Mouse (Mus musculus): ENCODE measurements around the gene Adm. TPM values are rescaled to one million over a fixed set of nuclear protein-coding genes. Genes with fewer than 3 reads are reported as not detected.

The Adm gene
- polyA plus RNA-seq, 1 experiment from 2014 or later = 18.4 TPM

DNA sequence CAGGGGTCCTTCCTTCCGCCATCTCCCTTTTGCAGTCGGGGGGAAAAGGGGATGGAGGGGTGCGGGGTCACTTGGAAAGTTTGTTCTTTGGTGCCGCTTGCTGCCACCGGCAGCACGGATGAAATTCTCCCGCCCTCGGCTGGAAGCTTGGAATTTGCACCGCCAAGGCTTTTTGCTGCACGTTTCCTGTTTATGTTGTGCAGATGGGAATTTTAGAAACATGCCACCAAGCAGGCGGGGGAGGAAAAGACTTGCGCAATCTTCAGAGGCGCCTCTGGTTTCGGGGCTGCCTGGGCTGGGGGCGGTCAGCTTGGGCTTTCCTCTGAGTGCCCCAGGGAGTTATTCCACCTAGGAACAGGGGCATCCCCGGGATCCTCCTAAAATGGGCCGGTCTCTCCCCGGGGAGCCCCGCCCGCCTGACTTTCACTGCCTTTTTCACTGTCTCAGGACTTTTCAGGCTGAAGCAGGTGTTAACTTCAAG is 12.3 kb upstream of the Adm start:
- no peaks in the 10 kb centered on the region for H3K36me3 ChIP-seq
- peak overlapping the region; percentile 93 for H3K9ac ChIP-seq
- no peaks in the 10 kb centered on the region for H3K9me3 ChIP-seq (replicated peaks)
- H3K4me2 ChIP-seq = peak overlapping the region; percentile 92
- H3K27ac ChIP-seq = peak overlapping the region; percentile 99
- H3K4me1 ChIP-seq (replicated peaks) = peaks cover 37% of the 10 kb centered on the region
- no peaks in the 10 kb centered on the region for H3K27me3 ChIP-seq
- peak overlapping the region; percentile 88 for H3K4me3 ChIP-seq
- under 1% methylated on average over 18 of the region's 20 CpGs for WGBS
- ATAC-seq (replicated peaks; ENCODE audit: insufficient number of reproducible peaks, insufficient read depth, low FRiP score, low read depth) = no peak

DNA sequence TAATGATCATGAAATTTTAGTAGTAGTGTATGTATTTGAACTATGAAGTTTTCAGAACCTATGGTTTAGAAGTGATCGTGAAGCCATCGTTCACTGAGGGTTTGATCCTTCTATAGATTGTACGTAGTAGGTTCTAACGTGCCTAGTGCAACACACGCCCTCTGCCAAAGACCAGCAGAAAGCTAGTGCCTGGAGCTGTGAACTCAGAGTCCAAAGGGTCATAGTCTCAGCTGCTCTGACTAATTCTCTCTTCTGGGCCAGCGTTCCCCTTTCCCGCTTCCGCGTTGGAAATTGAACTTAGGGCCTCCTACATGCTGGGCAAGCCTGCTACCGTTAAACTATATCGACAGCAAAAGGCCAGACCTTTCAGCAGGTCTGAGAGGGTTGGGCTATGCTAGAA is 11.7 kb upstream of the Adm start:
- Histone ChIP-seq H3K9me3 (replicated peaks) (no peaks in the 10 kb centered on the region), H3K36me3 (no peaks in the 10 kb centered on the region), H3K9ac (no peak overlapping the region), H3K4me1 (replicated peaks) (peaks cover 42% of the 10 kb centered on the region), H3K27me3 (no peaks in the 10 kb centered on the region), H3K4me2 (peak overlapping the region; percentile 92), H3K27ac (peak overlapping the region; percentile 99), H3K4me3 (peak overlapping the region; percentile 88)
- no peak for ATAC-seq (replicated peaks; ENCODE audit: insufficient number of reproducible peaks, insufficient read depth, low FRiP score, low read depth)
- WGBS = 27% methylated on average over 11 of the region's 11 CpGs

- ATAC-seq (replicated peaks; ENCODE audit: insufficient number of reproducible peaks, insufficient read depth, low FRiP score, low read depth) = peak; percentile 59
- Histone ChIP-seq H3K4me2 (peak overlapping the region; percentile 51), H3K4me3 (peak overlapping the region; percentile 2; the same call in 1 of the 2 replicates), H3K9ac (no peak overlapping the region), H3K27me3 (no peaks in the 10 kb centered on the region), H3K36me3 (no peaks in the 10 kb centered on the region), H3K9me3 (replicated peaks) (no peaks in the 10 kb centered on the region), H3K4me1 (replicated peaks) (peaks cover 23% of the 10 kb centered on the region), H3K27ac (peak overlapping the region; percentile 89)
- 9% methylated on average over 9 of the region's 9 CpGs for WGBS
Measured at GRCm38 (mm10) chr7:110619086-110619611, 8.3 kb upstream of the Adm start.

- Histone ChIP-seq H3K9ac (no peak overlapping the region), H3K4me3 (no peak overlapping the region), H3K9me3 (replicated peaks) (no peaks in the 10 kb centered on the region), H3K4me2 (no peak overlapping the region), H3K4me1 (replicated peaks) (peaks cover 61% of the 10 kb centered on the region), H3K36me3 (no peaks in the 10 kb centered on the region), H3K27ac (no peak overlapping the region), H3K27me3 (peaks cover 12% of the 10 kb centered on the region; the same call in 1 of the 2 replicates)
- no peak for ATAC-seq (replicated peaks; ENCODE audit: insufficient number of reproducible peaks, insufficient read depth, low FRiP score, low read depth)
- WGBS = 57% methylated on average over 2 of the region's 2 CpGs
Measured at GRCm38 (mm10) chr7:110624067-110624466, 3.4 kb upstream of the Adm start.

GRCm38 (mm10) chr7:110624961-110625360 is 2.5 kb upstream of the Adm start:
- ATAC-seq (replicated peaks; ENCODE audit: insufficient number of reproducible peaks, insufficient read depth, low FRiP score, low read depth) = no peak
- H3K4me3 ChIP-seq = no peak overlapping the region
- H3K9ac ChIP-seq = no peak overlapping the region
- no peak overlapping the region for H3K27ac ChIP-seq
- no peaks in the 10 kb centered on the region for H3K9me3 ChIP-seq (replicated peaks)
- no peaks in the 10 kb centered on the region for H3K36me3 ChIP-seq
- 65% methylated on average over 13 of the region's 13 CpGs for WGBS
- H3K4me2 ChIP-seq = peak overlapping the region; percentile 8; the same call in 1 of the 2 replicates
- H3K27me3 ChIP-seq = peaks cover 12% of the 10 kb centered on the region; the same call in 1 of the 2 replicates
- peaks cover 60% of the 10 kb centered on the region for H3K4me1 ChIP-seq (replicated peaks)

DNA sequence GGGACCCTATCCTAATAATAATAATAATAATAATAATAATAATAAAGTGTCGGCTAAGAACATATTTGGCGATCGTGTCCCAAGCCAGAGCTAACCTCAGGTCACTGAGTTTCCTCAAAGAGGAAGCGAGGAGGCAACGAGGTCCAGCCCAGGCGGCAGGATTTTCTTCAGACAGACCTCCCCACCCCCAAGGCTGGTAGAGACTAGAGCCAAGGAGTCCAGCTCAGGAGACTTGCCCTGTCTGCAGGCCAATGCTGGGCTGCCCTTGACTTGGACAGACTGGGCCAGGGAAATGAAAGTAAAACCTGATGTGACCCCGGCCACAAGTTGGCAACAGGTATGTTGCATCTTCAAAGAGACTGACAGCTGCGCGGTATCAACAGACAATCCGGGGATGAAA is 2.0 kb upstream of the Adm start:
- Histone ChIP-seq H3K27me3 (peaks cover 12% of the 10 kb centered on the region; the same call in 1 of the 2 replicates), H3K4me3 (peak overlapping the region; percentile 62; the same call in 1 of the 2 replicates), H3K4me2 (peak overlapping the region; percentile 91), H3K27ac (no peak overlapping the region), H3K9me3 (replicated peaks) (no peaks in the 10 kb centered on the region), H3K4me1 (replicated peaks) (peaks cover 58% of the 10 kb centered on the region), H3K9ac (no peak overlapping the region), H3K36me3 (no peaks in the 10 kb centered on the region)
- no peak for ATAC-seq (replicated peaks; ENCODE audit: insufficient number of reproducible peaks, insufficient read depth, low FRiP score, low read depth)
- 65% methylated on average over 10 of the region's 10 CpGs for WGBS

DNA sequence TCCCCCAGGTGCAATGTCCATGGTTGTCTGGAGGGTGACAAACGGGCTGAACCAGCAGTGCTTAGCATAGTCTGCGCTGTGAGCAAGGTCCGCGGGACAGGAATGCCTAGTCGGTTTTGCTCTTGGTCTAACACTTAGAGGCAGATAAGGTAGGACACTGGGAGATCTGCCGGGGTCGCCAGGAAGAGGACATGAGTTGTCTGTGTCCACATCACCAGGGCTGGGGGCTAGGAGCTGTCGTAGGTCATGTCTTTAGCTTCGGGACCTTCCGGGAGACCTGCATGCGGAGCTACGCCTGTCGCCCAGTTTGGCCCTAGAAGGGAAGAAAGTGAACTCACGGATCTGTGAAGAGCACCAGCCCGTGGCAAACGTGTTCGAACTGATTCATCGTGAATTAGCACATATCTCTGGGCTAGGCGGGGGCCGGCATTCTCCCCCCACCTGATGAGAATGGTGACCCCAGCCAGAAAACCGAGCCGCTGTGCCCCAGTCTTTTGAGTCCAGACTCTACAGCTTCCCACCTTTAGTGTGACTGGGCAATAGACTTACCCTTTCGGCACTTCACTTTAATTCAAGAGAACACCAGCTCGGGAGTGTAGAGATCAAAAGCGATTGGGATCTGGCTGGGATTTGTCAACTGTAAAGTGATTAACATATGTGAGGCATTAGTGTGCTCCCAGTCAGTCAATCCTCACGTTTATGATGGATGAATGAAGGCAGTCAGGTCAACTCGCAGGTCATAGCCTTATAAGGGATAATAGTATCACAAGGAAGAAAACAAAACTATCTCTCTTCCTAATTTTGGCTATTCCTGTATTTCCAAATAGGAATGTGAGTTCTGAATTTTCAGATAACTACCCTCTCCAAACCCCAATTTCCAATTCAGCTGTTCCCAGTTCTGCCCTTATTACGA is 1.0 kb upstream of the Adm start:
- Histone ChIP-seq H3K9ac (peak overlapping the region; percentile 67; the same call in 1 of the 2 replicates), H3K27ac (no peak overlapping the region), H3K36me3 (no peaks in the 10 kb centered on the region), H3K4me2 (peak overlapping the region; percentile 91), H3K4me1 (replicated peaks) (peaks cover 64% of the 10 kb centered on the region), H3K9me3 (replicated peaks) (no peaks in the 10 kb centered on the region), H3K27me3 (peaks cover 12% of the 10 kb centered on the region; the same call in 1 of the 2 replicates), H3K4me3 (peak overlapping the region; percentile 62)
- WGBS = 7% methylated on average over 28 of the region's 28 CpGs
- ATAC-seq (replicated peaks; ENCODE audit: insufficient number of reproducible peaks, insufficient read depth, low FRiP score, low read depth) = no peak

DNA sequence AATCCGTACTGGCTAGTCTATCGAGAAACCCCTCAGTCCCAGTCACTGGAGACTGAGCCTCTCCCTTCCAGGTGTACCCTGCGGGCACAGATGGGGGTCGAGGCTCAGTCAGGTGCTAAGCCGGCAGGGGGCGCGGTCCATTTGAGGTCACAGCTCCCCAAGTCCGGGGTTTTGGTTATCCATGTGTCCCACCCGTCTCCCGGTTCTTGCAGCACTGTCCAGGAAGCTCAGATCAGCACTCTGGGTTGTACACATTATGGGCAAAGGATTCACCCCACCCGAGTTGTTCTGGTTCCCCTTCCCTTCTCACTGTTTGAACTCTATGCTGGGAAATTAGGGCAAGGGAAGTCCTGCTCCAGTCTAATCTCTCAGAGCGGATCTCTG is 370 bp upstream of the Adm start:
- no peaks in the 10 kb centered on the region for H3K36me3 ChIP-seq
- peak overlapping the region; percentile 67; the same call in 1 of the 2 replicates for H3K9ac ChIP-seq
- no peaks in the 10 kb centered on the region for H3K9me3 ChIP-seq (replicated peaks)
- ATAC-seq (replicated peaks; ENCODE audit: insufficient number of reproducible peaks, insufficient read depth, low FRiP score, low read depth) = no peak
- 1% methylated on average over 12 of the region's 12 CpGs for WGBS
- H3K27me3 ChIP-seq = peaks cover 12% of the 10 kb centered on the region; the same call in 1 of the 2 replicates
- peak overlapping the region; percentile 91 for H3K4me2 ChIP-seq
- no peak overlapping the region for H3K27ac ChIP-seq
- peaks cover 64% of the 10 kb centered on the region for H3K4me1 ChIP-seq (replicated peaks)
- peak overlapping the region; percentile 62 for H3K4me3 ChIP-seq

- H3K4me3 ChIP-seq = peak overlapping the region; percentile 62
Measured at GRCm38 (mm10) chr7:110628273-110628600, 776 bp downstream of the Adm start.

GRCm38 (mm10) chr7:110628611-110629354 is 1.3 kb downstream of the Adm start:
- no peak for ATAC-seq (replicated peaks; ENCODE audit: insufficient number of reproducible peaks, insufficient read depth, low FRiP score, low read depth)
- WGBS = 1% methylated on average over 33 of the region's 33 CpGs
- Histone ChIP-seq H3K9ac (peak overlapping the region; percentile 67), H3K36me3 (no peaks in the 10 kb centered on the region), H3K4me3 (peak overlapping the region; percentile 62), H3K27me3 (peaks cover 20% of the 10 kb centered on the region; the same call in 1 of the 2 replicates), H3K4me2 (peak overlapping the region; percentile 91), H3K9me3 (replicated peaks) (no peaks in the 10 kb centered on the region), H3K27ac (0 out of 2 replicates have a peak overlapping the region, but pooled peaks have one; percentile 35), H3K4me1 (replicated peaks) (peaks cover 71% of the 10 kb centered on the region)

More at GRCm38 (mm10) chr7:110628273-110628600, 776 bp downstream of the Adm start:
- no peaks in the 10 kb centered on the region for H3K9me3 ChIP-seq (replicated peaks)
- under 1% methylated on average over 11 of the region's 11 CpGs for WGBS
- H3K9ac ChIP-seq = peak overlapping the region; percentile 67
- H3K36me3 ChIP-seq = no peaks in the 10 kb centered on the region
- H3K4me2 ChIP-seq = peak overlapping the region; percentile 91
- peak overlapping the region; percentile 61; the same call in 1 of the 2 replicates for H3K27ac ChIP-seq
- no peak for ATAC-seq (replicated peaks; ENCODE audit: insufficient number of reproducible peaks, insufficient read depth, low FRiP score, low read depth)
- peaks cover 20% of the 10 kb centered on the region; the same call in 1 of the 2 replicates for H3K27me3 ChIP-seq
- H3K4me1 ChIP-seq (replicated peaks) = peaks cover 71% of the 10 kb centered on the region

Data from heart, embryonic 15.5 days (tissue).